Mouse (Mus musculus) heart, embryonic 14.5 days (tissue): ENCODE results near the gene Olfr196. TPM values are rescaled to one million over a fixed set of nuclear protein-coding genes. Genes with fewer than 3 reads are reported as not detected.
"Not testable (repeated sequence)": the region's sequence is repeated elsewhere in the genome, so short reads cannot be mapped to it uniquely, and the experiment has no call there.

Experiments used
- ATAC-seq: fragments of 200-750 bp; cut with Nextera tagmentation; 2 replicates; pipeline ENCODE4 v1.8.0; 2017; ENCODE audit warnings: low read depth, moderate TSS enrichment; ENCODE audit not compliant: insufficient number of reproducible peaks, insufficient read depth, low FRiP score
- H3K27ac ChIP-seq, 2 experiments: fragments of 200-500 bp in 1 of 2; fragments of 300-500 bp in 1 of 2; sonication (generic) in 1 of 2; replicated peaks in 1 of 2; 2 replicates each; pipeline ENCODE4 v1.5.1; 2012 to 2014; ENCODE audit warnings: low read depth in 2 of 2, low read length in 2 of 2, control low read depth in 1 of 2, mild to moderate bottlenecking in 1 of 2, mixed read lengths in 1 of 2; ENCODE audit not compliant: control insufficient read depth in 1 of 2, insufficient read depth in 1 of 2
- H3K27me3 ChIP-seq: fragments of 300-500 bp; sonication (generic); 2 replicates; pipeline ENCODE4 v1.6.1; 2014; ENCODE audit warnings: mild to moderate bottlenecking, low read length, control low read depth; ENCODE audit not compliant: control insufficient read depth, insufficient read depth
- H3K36me3 ChIP-seq: fragments of 300-500 bp; sonication (generic); 2 replicates; pipeline ENCODE4 v1.6.1; 2014; ENCODE audit warnings: mild to moderate bottlenecking, control low read depth, low read length, mixed read lengths; ENCODE audit not compliant: control insufficient read depth, insufficient read depth
- H3K4me1 ChIP-seq, 2 experiments: fragments of 200-500 bp in 1 of 2; fragments of 300-500 bp in 1 of 2; sonication (generic) in 1 of 2; 2 replicates each; pipeline ENCODE4 v1.6.1; 2012 to 2014; ENCODE audit warnings: low read length in 2 of 2, control low read depth in 1 of 2, mixed read lengths in 1 of 2; ENCODE audit not compliant: control insufficient read depth in 2 of 2, insufficient read depth in 2 of 2
- H3K4me2 ChIP-seq: fragments of 300-500 bp; sonication (generic); 2 replicates; pipeline ENCODE4 v1.6.1; 2014; ENCODE audit warnings: mild to moderate bottlenecking, low read length
- H3K4me3 ChIP-seq, 2 experiments: fragments of 200-500 bp in 1 of 2; fragments of 300-500 bp in 1 of 2; sonication (generic) in 1 of 2; 2 replicates each; pipeline ENCODE4 v1.5.1; 2012 to 2014; ENCODE audit warnings: low read length in 2 of 2, mild to moderate bottlenecking in 2 of 2, control low read depth in 1 of 2, low read depth in 1 of 2, moderate library complexity in 1 of 2; ENCODE audit not compliant: control insufficient read depth in 1 of 2, insufficient read depth in 1 of 2
- H3K9ac ChIP-seq: fragments of 300-500 bp; sonication (generic); 2 replicates; pipeline ENCODE4 v1.6.1; 2014; ENCODE audit warnings: mild to moderate bottlenecking, low read length
- H3K9me3 ChIP-seq: fragments of 300-500 bp; sonication (generic); 2 replicates; pipeline ENCODE4 v1.6.1; 2016; ENCODE audit warnings: low read length, control low read depth; ENCODE audit not compliant: control insufficient read depth
- WGBS: fragments of 180-500 bp; shearing (Covaris S2); extraction: QIAGEN DNeasy Blood & Tissue Kit; methylation state at CpG from one replicate; pipeline ENCODE4 v1.1.7; 2014; 5-methylcytosine and 5-hydroxymethylcytosine counted together
- polyA plus RNA-seq: library from polyadenylated mRNA; unstranded; fragments of >200 nt; fragmentation: Nextera tagmentation; extraction: Ambion mirVana; gene quantifications from 2 replicates; pipeline ENCODE4 v1.2.1, GENCODE M21; 2014

Gene Olfr196
- not detected in 2 replicates for polyA plus RNA-seq

DNA sequence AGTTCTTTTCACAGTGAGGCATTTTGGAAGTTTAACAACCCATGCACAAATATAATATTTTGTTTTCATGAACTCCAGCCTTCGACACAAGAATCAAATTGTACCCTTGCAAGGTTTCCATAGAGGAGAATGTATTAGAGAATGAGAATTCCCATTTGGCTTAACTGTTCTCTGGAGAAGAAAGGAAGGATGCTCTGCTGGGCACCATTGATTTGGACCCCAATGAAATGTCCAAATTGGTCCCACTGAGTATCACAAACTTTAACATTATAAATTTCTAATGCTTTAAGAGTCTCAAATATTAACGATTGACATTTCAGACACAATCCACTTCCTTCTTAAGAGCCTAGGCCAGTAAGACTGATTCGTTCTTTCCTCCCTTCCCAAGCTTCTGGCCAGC, at the start of gene Olfr196:
Olfr196 (minus strand) TSS at position 101 of the 400 bp plus-strand sequence.
- Histone ChIP-seq H3K36me3 (no peaks in the 10 kb centered on the region), H3K4me1 (no peaks in the 10 kb centered on the region), H3K9me3 (peaks cover 6% of the 10 kb centered on the region), H3K4me2 (no peak within 1 kb of the TSS), H3K27me3 (no peaks in the 10 kb centered on the region), H3K27ac (no peak within 1 kb of the TSS), H3K4me3 (no peak within 1 kb of the TSS), H3K9ac (no peak within 1 kb of the TSS)
- WGBS = 63% methylated on average over 3 of the region's 3 CpGs
- no peak for ATAC-seq

DNA sequence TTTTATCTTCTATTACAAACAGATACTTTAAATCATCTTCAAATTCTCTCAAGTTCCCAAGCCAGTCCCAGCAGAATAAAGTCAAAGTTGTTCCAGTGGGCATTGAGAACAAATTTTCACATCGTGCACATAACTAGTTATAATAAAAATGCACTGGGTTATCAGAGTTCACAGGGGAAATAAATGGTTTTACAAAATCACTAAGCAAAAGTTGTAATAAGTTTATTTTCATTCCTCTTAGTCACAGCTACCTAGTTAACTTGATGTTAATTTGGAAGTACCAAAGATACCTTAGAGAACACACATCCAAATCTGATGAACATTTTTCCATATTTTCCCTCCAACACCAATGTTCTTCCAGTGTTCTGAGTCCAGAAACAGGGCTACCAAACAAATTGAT, 49.4 kb upstream of the Olfr196 start, which contains the start of gene Olfr199:
Olfr199 (minus strand) TSS at position 101 of the 400 bp plus-strand sequence.
- WGBS = 51% methylated on average over 1 of the region's 1 CpGs

GRCm38 (mm10) chr16:59217861-59218260, 47.6 kb upstream of the Olfr196 start:
- ATAC-seq, H3K27ac ChIP-seq, H3K9ac ChIP-seq, H3K4me2 ChIP-seq, H3K4me3 ChIP-seq, H3K4me1 ChIP-seq, H3K9me3 ChIP-seq, H3K27me3 ChIP-seq, H3K36me3 ChIP-seq: not testable (repeated sequence)
- WGBS = 55% methylated on average over 3 of the region's 3 CpGs

More for the DNA sequence above, 49.4 kb upstream of the Olfr196 start, which contains the start of gene Olfr199:
- H3K36me3 ChIP-seq, H3K9ac ChIP-seq, H3K4me3 ChIP-seq, H3K27ac ChIP-seq, H3K4me1 ChIP-seq, H3K9me3 ChIP-seq, H3K27me3 ChIP-seq, ATAC-seq, H3K4me2 ChIP-seq: not testable (repeated sequence)

DNA sequence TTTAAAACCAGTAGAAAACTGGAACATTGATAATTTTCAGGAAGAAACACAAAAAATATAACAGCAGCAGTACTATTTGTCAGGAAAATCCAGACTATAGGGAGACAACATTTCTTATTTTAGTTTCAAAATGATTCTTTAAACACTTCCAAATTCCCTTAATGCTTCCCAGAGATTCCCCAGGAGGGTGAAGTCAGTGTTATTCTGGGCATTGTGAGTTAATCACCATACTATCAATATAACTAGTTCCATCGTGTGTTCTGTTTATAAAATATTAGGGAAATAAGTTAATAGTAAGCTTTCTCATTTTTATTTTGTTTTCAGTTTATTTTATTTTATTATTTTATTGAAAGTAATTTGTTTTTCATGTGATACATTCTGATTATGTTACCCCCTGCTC, 33.2 kb upstream of the Olfr196 start, which contains the start of gene Olfr198:
Olfr198 (minus strand) TSS at position 101 of the 400 bp plus-strand sequence.
- 40% methylated on average over 1 of the region's 1 CpGs for WGBS

DNA sequence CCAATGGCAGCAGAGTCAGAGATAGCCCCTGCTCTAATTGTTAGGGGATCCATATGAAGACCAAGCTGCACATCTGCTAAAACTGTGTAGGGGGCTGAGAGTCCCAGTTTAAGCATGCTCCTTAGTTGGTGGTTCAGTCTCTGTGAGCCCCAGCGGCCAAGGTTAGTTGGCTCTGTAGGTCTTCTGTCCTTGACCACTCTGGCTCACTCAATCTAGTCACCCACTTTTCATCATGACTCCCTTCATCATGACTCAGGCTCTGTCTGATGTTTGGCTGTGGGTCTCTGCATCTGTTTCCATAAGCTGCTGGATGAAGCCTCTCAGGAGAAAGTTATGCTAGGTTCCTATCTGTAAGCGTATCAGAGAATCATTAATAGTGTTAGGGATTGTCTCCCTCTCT, 18.3 kb downstream of the Olfr196 start:
- Histone ChIP-seq H3K9me3 (no peaks in the 10 kb centered on the region), H3K4me1 (no peaks in the 10 kb centered on the region), H3K4me2 (no peak overlapping the region), H3K27me3 (no peaks in the 10 kb centered on the region), H3K36me3 (no peaks in the 10 kb centered on the region), H3K27ac (no peak overlapping the region), H3K9ac (no peak overlapping the region), H3K4me3 (no peak overlapping the region)
- no peak for ATAC-seq
- WGBS = 93% methylated on average over 2 of the region's 2 CpGs

More for the DNA sequence above, 33.2 kb upstream of the Olfr196 start, which contains the start of gene Olfr198:
- H3K4me3 ChIP-seq, ATAC-seq, H3K27ac ChIP-seq, H3K9ac ChIP-seq, H3K27me3 ChIP-seq, H3K9me3 ChIP-seq, H3K36me3 ChIP-seq, H3K4me2 ChIP-seq, H3K4me1 ChIP-seq: not testable (repeated sequence)

DNA sequence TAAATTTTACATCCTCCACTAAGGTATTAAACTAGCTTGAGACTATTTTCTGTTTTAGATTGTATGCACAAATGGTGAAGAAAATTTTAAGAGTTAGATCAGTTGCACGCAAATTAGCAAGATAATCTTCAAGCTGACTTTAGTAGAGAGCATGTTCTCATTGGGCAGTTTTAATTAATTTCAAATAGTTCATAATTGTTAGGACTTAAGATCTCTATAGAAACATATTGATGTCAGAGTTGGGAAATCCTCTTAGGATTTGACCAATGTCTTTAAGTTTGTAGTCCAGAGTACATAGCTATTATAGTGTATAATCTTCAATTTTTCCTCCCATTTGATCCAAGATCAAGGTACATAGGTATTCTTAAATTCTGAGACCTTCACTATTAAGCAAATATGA, 23.5 kb downstream of the Olfr196 start, which contains the start of gene Olfr195:
Olfr195 (plus strand) TSS at position 301 of the 400 bp plus-strand sequence.
- Histone ChIP-seq H3K4me1 (no peaks in the 10 kb centered on the region), H3K36me3 (no peaks in the 10 kb centered on the region), H3K4me2 (no peak within 1 kb of the TSS), H3K27me3 (no peaks in the 10 kb centered on the region), H3K4me3 (no peak within 1 kb of the TSS), H3K9ac (no peak within 1 kb of the TSS), H3K27ac (no peak within 1 kb of the TSS), H3K9me3 (no peaks in the 10 kb centered on the region)
- no peak for ATAC-seq
- WGBS = 87% methylated on average over 1 of the region's 1 CpGs

DNA sequence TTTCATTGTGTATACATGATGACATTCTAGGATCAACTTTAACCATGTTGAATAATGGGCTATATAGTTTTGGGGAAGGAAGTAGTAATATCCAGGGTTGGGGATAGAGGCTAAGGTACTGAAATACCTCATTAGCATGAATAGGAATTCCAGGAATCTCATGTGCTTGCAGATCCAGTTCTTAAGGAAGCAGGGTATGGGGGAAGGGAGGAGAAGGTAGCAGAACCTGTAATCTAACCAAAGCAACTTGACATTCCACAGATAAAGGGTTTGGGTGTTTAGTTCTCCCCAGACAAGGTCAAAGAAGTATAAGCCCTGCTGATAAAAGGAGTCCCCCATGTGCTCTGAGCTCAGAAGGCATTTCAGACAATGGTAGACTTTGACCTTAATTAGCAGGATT, 29.1 kb downstream of the Olfr196 start:
- H3K27ac ChIP-seq = no peak overlapping the region
- no peak overlapping the region for H3K9ac ChIP-seq
- no peaks in the 10 kb centered on the region for H3K36me3 ChIP-seq
- H3K9me3 ChIP-seq = no peaks in the 10 kb centered on the region
- ATAC-seq = no peak
- H3K27me3 ChIP-seq = no peaks in the 10 kb centered on the region
- no peaks in the 10 kb centered on the region for H3K4me1 ChIP-seq
- no peak overlapping the region for H3K4me3 ChIP-seq
- no peak overlapping the region for H3K4me2 ChIP-seq

- Histone ChIP-seq H3K9me3 (no peaks in the 10 kb centered on the region), H3K4me3 (no peak overlapping the region), H3K4me2 (no peak overlapping the region), H3K27ac (no peak overlapping the region), H3K9ac (no peak overlapping the region), H3K4me1 (no peaks in the 10 kb centered on the region), H3K36me3 (no peaks in the 10 kb centered on the region), H3K27me3 (no peaks in the 10 kb centered on the region)
- ATAC-seq = no peak
- 81% methylated on average over 1 of the region's 1 CpGs for WGBS
Observed at GRCm38 (mm10) chr16:59130740-59131139, 39.5 kb downstream of the Olfr196 start.
